Mouse (Mus musculus): ENCODE data around the gene Hpse2. TPM values are rescaled to one million over a fixed set of nuclear protein-coding genes. Genes with fewer than 3 reads are reported as not detected.

Gene Hpse2
- total RNA-seq, 4 experiments from 2014 or later: 0.06 to 0.57 TPM; not detected in 2

- DNase-seq (ENCODE audit: low spot score): no peak
Observed at GRCm38 (mm10) chr19:42737753-42738152, 650.4 kb downstream of the Hpse2 start.

Other genes starting within 250 kb of the Hpse2 start
- under 1 TPM in 3 of 4 experiments, not detected in 1; 0.11 to 0.38 (median 0.22) TPM for gene Cnnm1, start 52.1 kb upstream of the Hpse2 start, total RNA-seq (2022)
- gene Got1, start 136.2 kb upstream of the Hpse2 start, total RNA-seq (2022): 1,000 to 10,000 TPM in 3 of 4 experiments, 100 to 1,000 TPM in 1; 973 to 1,404 (median 1,052) TPM
- not detected for gene Nkx2-3, start 224.0 kb upstream of the Hpse2 start, total RNA-seq (2022)